Mouse (Mus musculus) ES-Bruce4 (cell line): ENCODE measurements around the gene Susd2.

Source experiments
- CTCF ChIP-seq: IDR thresholded peaks from one replicate; pipeline ENCODE4 v1.8.1; 2011; ENCODE audit warnings: low read depth, low read length
- POLR2A ChIP-seq: IDR thresholded peaks from one replicate; pipeline ENCODE4 v1.8.1; 2011; ENCODE audit warnings: low read length; ENCODE audit not compliant: insufficient read depth

GRCm38 (mm10) chr10:75589651-75590050 lies 54.2 kb downstream of the Susd2 start:
- TF ChIP-seq POLR2A (no peak), CTCF (no peak)
